ENCODE assay signal across 34 mouse cellular contexts in genomic region chr12:79136949-79137348, GRCm38 (mm10). TPM values are rescaled to one million over a fixed set of nuclear protein-coding genes. Genes with fewer than 3 reads are reported as not detected.
"Had no signal": no experiment of that assay in that cellular context is flagged by ENCODE, and none has a peak within 500 bp of the region (broad histone marks: within the 10 kb centered on the region; RNA-seq: fewer than 3 reads in every experiment).

No protein-coding gene starts in this region.

- H3K4me3 ChIP-seq: heart, embryonic 12.5 days; heart, embryonic 13.5 days; heart, embryonic 15.5 days; hindbrain, embryonic 10.5 days; hindbrain, embryonic 12.5 days; hindbrain, embryonic 13.5 days; hindbrain, embryonic 15.5 days; intestine, embryonic 15.5 days; kidney, embryonic 15.5 days; layer of hippocampus, adult 2 months; left cerebral cortex, adult 2 months had no signal

- H3K36me3 ChIP-seq: heart, embryonic 12.5 days; heart, embryonic 13.5 days; heart, embryonic 15.5 days; hindbrain, embryonic 10.5 days; hindbrain, embryonic 12.5 days; hindbrain, embryonic 15.5 days; intestine, embryonic 15.5 days; kidney, embryonic 15.5 days had no signal

- H3K27ac ChIP-seq: heart, embryonic 13.5 days; heart, embryonic 15.5 days; hindbrain, embryonic 10.5 days; hindbrain, embryonic 12.5 days; hindbrain, embryonic 13.5 days; hindbrain, embryonic 14.5 days; hindbrain, embryonic 15.5 days; hindbrain, postnatal 0 days; intestine, embryonic 15.5 days; kidney, embryonic 15.5 days; layer of hippocampus, adult 2 months; left cerebral cortex, adult 2 months had no signal

- DNase-seq: heart, postnatal 10 days; heart, postnatal 14 days; heart, postnatal 4 days; kidney, adult 11 months; kidney, adult 18-20 months; kidney, adult 2 months; kidney, adult 8-10 months; kidney, adult 9 months; kidney, postnatal 10 days; kidney, postnatal 14 days; kidney, postnatal 25 days; kidney, postnatal 36 days; kidney, postnatal 4 days; layer of hippocampus, adult 9-11 months; layer of hippocampus, postnatal 36 days had no signal

- H3K9ac ChIP-seq: heart, embryonic 12.5 days; heart, embryonic 13.5 days; heart, embryonic 15.5 days; hindbrain, embryonic 12.5 days; hindbrain, embryonic 13.5 days; hindbrain, embryonic 14.5 days; hindbrain, embryonic 15.5 days; intestine, embryonic 15.5 days; kidney, embryonic 15.5 days had no signal

- ATAC-seq: hindbrain, embryonic 16.5 days; hindbrain, postnatal 0 days; inflammation-experienced regulatory T-cells, adult 6 months; intestine, embryonic 15.5 days; intestine, postnatal 0 days had no signal

- H3K4me2 ChIP-seq: heart, embryonic 11.5 days; heart, embryonic 12.5 days; heart, embryonic 13.5 days; heart, embryonic 15.5 days; hindbrain, embryonic 12.5 days; hindbrain, embryonic 13.5 days; hindbrain, embryonic 14.5 days; hindbrain, embryonic 15.5 days; intestine, embryonic 15.5 days; kidney, embryonic 15.5 days had no signal

- H3K27me3 ChIP-seq: hindbrain, embryonic 15.5 days had no signal

- H3K4me1 ChIP-seq: hindbrain, embryonic 12.5 days; intestine, embryonic 15.5 days had no signal

- H3K9me3 ChIP-seq: heart, embryonic 13.5 days; heart, embryonic 15.5 days; hindbrain, embryonic 10.5 days; hindbrain, embryonic 12.5 days; hindbrain, embryonic 13.5 days; hindbrain, embryonic 15.5 days; intestine, embryonic 15.5 days; kidney, embryonic 15.5 days had no signal

RNA-seq across cellular contexts. Expression of gene Arg2, which starts 6.4 kb away (rescaled TPM):
- total RNA-seq: heart, postnatal 10 days; heart, postnatal 14 days; heart, postnatal 25 days; heart, postnatal 4 days had no signal
- polyA plus RNA-seq: heart, postnatal 0 days had no signal
